Mouse (Mus musculus) heart, postnatal 0 days (tissue): ENCODE measurements around the gene Aldh9a1. TPM values are rescaled to one million over a fixed set of nuclear protein-coding genes. Genes with fewer than 3 reads are reported as not detected.

Source experiments
- ATAC-seq: fragments of 200-750 bp; cut with Nextera tagmentation; 2 replicates; pipeline ENCODE4 v1.8.0; 2017; ENCODE audit warnings: low read depth, moderate number of reproducible peaks, moderate library complexity; ENCODE audit not compliant: insufficient read depth
- DNase-seq: peaks from one replicate; pipeline ENCODE4 v3.0.0-alpha.2; 2016; ENCODE audit warnings: low spot score
- H3K27ac ChIP-seq: fragments of 300-500 bp; sonication (generic); 2 replicates; pipeline ENCODE4 v1.5.1; 2014; ENCODE audit warnings: low read depth, mild to moderate bottlenecking
- H3K27me3 ChIP-seq: fragments of 300-500 bp; sonication (generic); 2 replicates; pipeline ENCODE4 v1.6.1; 2014; ENCODE audit warnings: low read length, mixed read lengths; ENCODE audit not compliant: control insufficient read depth, insufficient read depth
- H3K36me3 ChIP-seq: fragments of 300-500 bp; sonication (generic); replicated peaks from 2 replicates; pipeline ENCODE4 v1.6.1; 2014; ENCODE audit warnings: low read length, mixed read lengths; ENCODE audit not compliant: control insufficient read depth, insufficient read depth
- H3K4me1 ChIP-seq: fragments of 300-500 bp; sonication (generic); 2 replicates; pipeline ENCODE4 v1.6.1; 2014; ENCODE audit warnings: antibody characterized with exemption; ENCODE audit not compliant: control insufficient read depth, insufficient read depth
- H3K4me2 ChIP-seq: fragments of 300-500 bp; sonication (generic); 2 replicates; pipeline ENCODE4 v1.6.1; 2014; ENCODE audit warnings: low read depth, mild to moderate bottlenecking, low read length, moderate library complexity
- H3K4me3 ChIP-seq: fragments of 300-500 bp; sonication (generic); 2 replicates; pipeline ENCODE4 v1.5.1; 2014; ENCODE audit warnings: low read depth, low read length
- H3K9ac ChIP-seq: fragments of 300-500 bp; sonication (generic); replicated peaks from 2 replicates; pipeline ENCODE4 v1.6.1; 2014; ENCODE audit warnings: low read depth, low read length, mixed read lengths
- H3K9me3 ChIP-seq: fragments of 300-500 bp; sonication (generic); replicated peaks from 2 replicates; pipeline ENCODE4 v1.6.1; 2016; ENCODE audit warnings: low read length; ENCODE audit not compliant: control insufficient read depth
- CTCF ChIP-seq: IDR thresholded peaks from 2 replicates; pipeline ENCODE4 v1.5.1; 2016; ENCODE audit warnings: antibody characterized with exemption, control low read depth, low read depth
- EP300 ChIP-seq: IDR thresholded peaks from 2 replicates; pipeline ENCODE4 v1.6.1; 2016; ENCODE audit warnings: antibody characterized with exemption, low read depth
- WGBS: fragments of 180-500 bp; shearing (Covaris S2); extraction: QIAGEN DNeasy Blood & Tissue Kit; methylation state at CpG from one replicate; pipeline ENCODE4 v1.1.7; 2014; 5-methylcytosine and 5-hydroxymethylcytosine counted together
- polyA plus RNA-seq: library from polyadenylated mRNA; unstranded; fragments of >200 nt; fragmentation: Nextera tagmentation; extraction: Ambion mirVana; gene quantifications from 2 replicates; pipeline ENCODE4 v1.2.1, GENCODE M21; 2015
- total RNA-seq: library from RNA; depleted of rRNA; stranded (reverse); fragments of >200 nt; gene quantifications from 2 replicates; pipeline ENCODE4 v1.2.3, GENCODE M21; 2014; ENCODE audit warnings: low replicate concordance

The Aldh9a1 gene
- total and polyA plus RNA-seq, 2 experiments from 2014 or later, result 17.1 to 44.7 TPM

DNA sequence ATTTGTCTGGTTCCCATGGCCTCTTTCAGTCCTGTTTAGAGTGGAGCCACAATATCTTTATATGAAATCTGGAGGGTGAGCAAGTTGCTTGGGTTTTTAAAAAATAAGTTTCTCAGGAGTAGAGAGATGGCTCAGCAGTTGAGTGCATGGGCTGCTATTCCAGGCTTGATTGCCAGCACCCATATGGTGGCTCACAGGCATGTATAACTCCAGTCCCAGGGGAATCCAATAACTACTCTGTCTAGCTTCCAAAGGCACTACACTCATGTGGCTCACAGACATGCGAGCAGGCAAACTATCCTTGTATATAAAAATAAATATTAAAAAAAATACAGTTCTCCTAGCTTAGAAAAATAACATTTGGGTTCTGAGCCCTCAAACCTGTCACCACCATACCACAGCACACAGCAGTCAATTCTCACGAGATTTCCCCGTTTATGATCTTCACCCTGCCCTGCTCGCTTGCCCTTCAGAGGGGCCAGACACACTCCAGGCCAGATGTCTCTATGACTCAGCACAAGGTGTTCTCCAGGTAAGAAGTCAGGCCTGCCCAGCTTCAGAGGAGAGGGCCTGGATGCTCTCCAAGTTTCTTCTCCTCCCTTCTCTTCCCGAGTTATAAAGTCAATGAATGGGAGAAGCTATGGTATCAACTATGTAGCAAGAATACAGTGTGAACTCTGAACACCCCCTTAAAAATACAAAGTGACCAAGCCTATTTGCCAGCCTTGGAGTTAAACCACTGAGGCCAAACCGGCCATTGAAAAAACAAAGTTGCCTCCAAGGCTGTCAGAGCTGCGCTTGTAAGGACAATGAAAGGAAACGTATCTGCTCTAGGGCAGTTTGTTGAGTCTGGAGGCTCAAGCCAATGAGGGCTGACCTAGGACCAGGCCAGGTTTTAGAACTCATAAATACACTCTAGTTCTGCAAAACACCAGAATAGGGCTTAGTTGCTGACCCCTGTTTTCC is 31.5 kb downstream of the Aldh9a1 start:
- Histone ChIP-seq H3K27ac (no peak overlapping the region), H3K4me1 (peaks cover 9% of the 10 kb centered on the region; the same call in 1 of the 2 replicates), H3K4me3 (no peak overlapping the region), H3K36me3 (peaks cover 13% of the 10 kb centered on the region), H3K4me2 (no peak overlapping the region), H3K27me3 (no peaks in the 10 kb centered on the region), H3K9me3 (no peaks in the 10 kb centered on the region), H3K9ac (no peak overlapping the region)
- ATAC-seq (no peak), DNase-seq (no peak)
- WGBS, result 68% methylated on average over 8 of the region's 8 CpGs
- TF ChIP-seq EP300 (no peak), CTCF (no peak)

DNA sequence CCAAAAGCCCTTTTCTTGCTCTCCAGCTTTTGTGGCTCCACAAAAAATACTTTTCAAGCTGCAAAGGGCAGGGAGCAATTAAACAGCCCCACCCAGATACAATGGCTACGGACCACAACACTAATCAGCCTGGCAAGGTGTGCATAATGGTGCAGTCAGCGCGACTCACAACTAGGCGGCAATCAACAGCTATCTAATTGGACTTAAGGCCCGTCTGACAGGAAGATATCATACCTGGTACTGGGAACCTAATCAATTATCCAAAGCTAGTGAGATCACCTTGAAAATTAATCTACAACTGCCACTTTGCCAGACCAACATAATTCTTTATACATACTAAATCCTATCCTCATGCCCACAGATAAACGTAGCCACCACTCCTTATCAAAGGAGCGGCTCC is 32.5 kb downstream of the Aldh9a1 start:
- Histone ChIP-seq H3K4me1 (peaks cover 13% of the 10 kb centered on the region; the same call in 1 of the 2 replicates), H3K4me2 (no peak overlapping the region), H3K9ac (no peak overlapping the region), H3K27me3 (no peaks in the 10 kb centered on the region), H3K27ac (no peak overlapping the region), H3K36me3 (peaks cover 3% of the 10 kb centered on the region; the same call in 1 of the 2 replicates), H3K4me3 (no peak overlapping the region), H3K9me3 (no peaks in the 10 kb centered on the region)
- no peak for ATAC-seq
- DNase-seq, result no peak
- TF ChIP-seq EP300, result no peak
- no peak for TF ChIP-seq CTCF
- 81% methylated on average over 7 of the region's 7 CpGs for WGBS

DNA sequence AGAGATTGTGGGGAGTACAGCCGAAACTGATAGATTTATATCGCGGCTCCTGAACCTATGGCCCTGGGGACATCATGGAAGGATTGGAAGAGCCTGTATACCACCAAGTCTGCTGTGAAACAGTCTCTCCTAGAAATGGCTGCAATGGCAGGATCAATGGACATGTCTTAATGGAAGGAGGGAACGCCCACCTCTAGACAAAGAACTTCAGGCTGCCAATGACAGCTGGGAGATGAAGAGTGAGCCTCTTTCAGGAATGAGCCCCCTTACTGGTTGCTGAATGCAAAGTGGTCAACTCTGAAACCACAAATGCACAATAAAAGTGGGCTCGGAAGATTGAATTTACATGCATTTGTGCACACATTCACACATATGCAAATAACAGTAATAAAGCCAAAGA is 33.0 kb downstream of the Aldh9a1 start:
- ATAC-seq, result no peak
- Histone ChIP-seq H3K36me3 (no peaks in the 10 kb centered on the region), H3K27ac (no peak overlapping the region), H3K9me3 (no peaks in the 10 kb centered on the region), H3K27me3 (no peaks in the 10 kb centered on the region), H3K4me1 (peaks cover 15% of the 10 kb centered on the region; the same call in 1 of the 2 replicates), H3K4me3 (no peak overlapping the region), H3K9ac (no peak overlapping the region), H3K4me2 (no peak overlapping the region)
- 87% methylated on average over 5 of the region's 5 CpGs for WGBS
- DNase-seq, result no peak
- no peak for TF ChIP-seq EP300
- no peak for TF ChIP-seq CTCF

DNA sequence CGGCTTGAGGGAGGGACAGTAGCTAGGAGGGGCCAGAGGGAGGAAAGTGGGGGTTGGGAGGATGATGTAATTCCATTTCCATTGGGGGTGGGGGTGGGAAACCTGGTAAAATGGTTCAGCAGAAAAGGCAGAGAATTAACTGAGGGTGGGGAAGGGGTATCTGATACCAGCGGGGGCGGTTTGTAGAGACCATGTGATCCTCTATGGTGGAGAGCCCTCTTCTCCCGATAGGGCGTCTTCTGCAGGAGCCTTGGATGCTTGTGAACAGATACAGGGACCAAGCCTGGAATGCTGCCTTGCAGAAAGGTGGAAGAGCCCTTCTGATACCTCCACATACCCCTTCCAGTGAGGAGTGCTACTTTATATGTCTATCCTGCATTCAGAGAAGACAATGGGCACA is 33.4 kb downstream of the Aldh9a1 start:
- 88% methylated on average over 5 of the region's 5 CpGs for WGBS
- Histone ChIP-seq H3K27me3 (no peaks in the 10 kb centered on the region), H3K27ac (no peak overlapping the region), H3K4me2 (no peak overlapping the region), H3K9me3 (no peaks in the 10 kb centered on the region), H3K4me1 (peaks cover 17% of the 10 kb centered on the region; the same call in 1 of the 2 replicates), H3K9ac (no peak overlapping the region), H3K4me3 (no peak overlapping the region), H3K36me3 (no peaks in the 10 kb centered on the region)
- ATAC-seq (no peak), DNase-seq (no peak)
- no peak for TF ChIP-seq EP300
- TF ChIP-seq CTCF, result no peak

DNA sequence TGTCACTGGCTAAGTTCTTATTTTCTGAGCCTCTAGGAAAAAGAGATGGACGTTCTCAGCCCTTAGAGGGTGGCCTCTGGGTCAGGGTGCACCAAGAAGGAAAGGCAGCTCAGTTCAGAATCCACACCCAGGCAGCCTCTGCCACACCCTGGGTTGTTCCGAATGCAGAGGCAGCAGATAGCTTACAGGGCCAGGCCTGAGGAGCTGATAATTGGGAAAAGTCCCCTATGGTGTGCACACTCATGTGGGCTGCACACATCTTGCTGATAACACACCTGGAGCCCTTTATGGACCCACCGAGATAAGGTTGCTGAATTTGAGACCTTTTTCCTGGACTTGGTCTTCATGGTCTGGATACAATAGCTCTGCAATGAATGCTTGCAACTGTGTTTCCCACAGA is 34.4 kb downstream of the Aldh9a1 start:
- ATAC-seq, result no peak
- TF ChIP-seq CTCF (no peak), EP300 (no peak)
- H3K9ac ChIP-seq, result no peak overlapping the region
- no peak overlapping the region for H3K4me3 ChIP-seq
- no peaks in the 10 kb centered on the region for H3K36me3 ChIP-seq
- WGBS, result 48% methylated on average over 3 of the region's 3 CpGs
- H3K27me3 ChIP-seq, result no peaks in the 10 kb centered on the region
- no peak overlapping the region for H3K27ac ChIP-seq
- H3K9me3 ChIP-seq, result no peaks in the 10 kb centered on the region
- H3K4me2 ChIP-seq, result no peak overlapping the region
- DNase-seq, result no peak
- peaks cover 17% of the 10 kb centered on the region; the same call in 1 of the 2 replicates for H3K4me1 ChIP-seq
